Mouse (Mus musculus) G1E (cell line): ENCODE results near the gene Ctsk. TPM values are rescaled to one million over a fixed set of nuclear protein-coding genes. Genes with fewer than 3 reads are reported as not detected.

Source experiments
- ATAC-seq: 2 replicates; pipeline ENCODE4 v1.8.0; 2016; ENCODE audit warnings: mild to moderate bottlenecking; ENCODE audit not compliant: insufficient number of reproducible peaks, poor library complexity, low FRiP score, severe bottlenecking; ENCODE audit errors: extremely low read depth
- DNase-seq: peaks from one replicate; pipeline ENCODE4 v3.0.0; 2012; ENCODE audit warnings: low spot score
- H3K27me3 ChIP-seq: 2 replicates; pipeline ENCODE4 v1.6.1; 2012; ENCODE audit warnings: mild to moderate bottlenecking, low read length, inconsistent platforms; ENCODE audit not compliant: insufficient read depth
- H3K36me3 ChIP-seq: replicated peaks from 2 replicates; pipeline ENCODE3; 2012; ENCODE audit warnings: mild to moderate bottlenecking, inconsistent platforms
- H3K4me1 ChIP-seq: 2 replicates; pipeline ENCODE4 v1.6.1; 2012; ENCODE audit warnings: low read depth, low read length, inconsistent platforms, mixed read lengths; ENCODE audit not compliant: insufficient read depth
- H3K4me3 ChIP-seq: 2 replicates; pipeline ENCODE4 v1.5.1; 2012; ENCODE audit warnings: low read depth, mild to moderate bottlenecking, inconsistent platforms, low read length, moderate library complexity, mixed read lengths
- H3K9me3 ChIP-seq: replicated peaks from 2 replicates; pipeline ENCODE4 v1.6.1; 2012; ENCODE audit warnings: inconsistent platforms
- CTCF ChIP-seq: IDR thresholded peaks from 2 replicates; pipeline ENCODE4 v1.5.1; 2012; ENCODE audit warnings: low read depth, low read length, inconsistent platforms, mixed read lengths
- GATA1 ChIP-seq: IDR thresholded peaks from 2 replicates; pipeline ENCODE4 v1.6.1; 2012; ENCODE audit warnings: borderline replicate concordance, low read length, inconsistent platforms, mixed read lengths
- GATA2 ChIP-seq: IDR thresholded peaks from 2 replicates; pipeline ENCODE4 v1.6.1; 2012; ENCODE audit warnings: low read depth, low read length, inconsistent platforms, borderline replicate concordance
- POLR2AphosphoS5 ChIP-seq: IDR thresholded peaks from 2 replicates; pipeline ENCODE4 v1.6.1; 2012; ENCODE audit warnings: low read depth, low read length, inconsistent platforms; ENCODE audit not compliant: insufficient replicate concordance
- TAL1 ChIP-seq: conservative IDR thresholded peaks from 2 replicates; pipeline ENCODE4 v1.6.1; 2012; ENCODE audit warnings: low read depth, low read length, inconsistent platforms, mixed read lengths
- polyA plus RNA-seq: library from polyadenylated mRNA; stranded (reverse); fragments of >175 nt; gene quantifications from 2 replicates; pipeline ENCODE4 v1.2.3, GENCODE M21; 2012
- total RNA-seq, 2 experiments: library from RNA; stranded (forward) in 1 of 2; stranded (reverse) in 1 of 2; fragments of 200-1000 nt in 1 of 2; fragments of >200 nt in 1 of 2; fragmentation: Nextera tagmentation in 1 of 2; gene quantifications; 2 replicates each; pipeline ENCODE4 v1.2.3; 2014 to 2017

Gene Ctsk
- total and polyA plus RNA-seq, 3 experiments = 0.16 TPM; not detected in 2

DNA sequence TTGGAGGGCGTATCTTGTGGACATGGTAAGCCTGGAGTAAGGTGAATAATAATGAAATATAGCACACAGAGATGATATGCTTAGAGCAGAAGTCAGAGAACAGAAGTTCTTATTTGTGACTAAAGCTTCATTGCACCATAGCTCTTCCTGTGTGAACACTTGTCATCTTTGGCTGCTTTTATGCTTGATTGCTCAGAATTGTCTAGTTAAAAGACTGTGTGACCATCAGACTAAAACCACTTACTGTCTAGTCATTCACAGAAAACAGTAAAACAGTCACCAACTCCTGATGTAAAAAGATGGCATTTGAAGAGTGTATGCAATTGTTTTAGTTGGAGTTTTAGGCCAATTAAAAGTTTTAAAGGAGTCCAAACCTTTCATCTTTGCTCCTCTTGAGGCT is 20.1 kb upstream of the Ctsk start:
- no peaks in the 10 kb centered on the region for H3K9me3 ChIP-seq
- no peaks in the 10 kb centered on the region for H3K27me3 ChIP-seq
- H3K36me3 ChIP-seq = peaks cover 91% of the 10 kb centered on the region
- H3K4me1 ChIP-seq = no peaks in the 10 kb centered on the region
- DNase-seq = no peak
- no peak for ATAC-seq
- no peak overlapping the region for H3K4me3 ChIP-seq
- TF ChIP-seq POLR2AphosphoS5 (no peak), CTCF (no peak), GATA2 (no peak), GATA1 (no peak), TAL1 (no peak)

DNA sequence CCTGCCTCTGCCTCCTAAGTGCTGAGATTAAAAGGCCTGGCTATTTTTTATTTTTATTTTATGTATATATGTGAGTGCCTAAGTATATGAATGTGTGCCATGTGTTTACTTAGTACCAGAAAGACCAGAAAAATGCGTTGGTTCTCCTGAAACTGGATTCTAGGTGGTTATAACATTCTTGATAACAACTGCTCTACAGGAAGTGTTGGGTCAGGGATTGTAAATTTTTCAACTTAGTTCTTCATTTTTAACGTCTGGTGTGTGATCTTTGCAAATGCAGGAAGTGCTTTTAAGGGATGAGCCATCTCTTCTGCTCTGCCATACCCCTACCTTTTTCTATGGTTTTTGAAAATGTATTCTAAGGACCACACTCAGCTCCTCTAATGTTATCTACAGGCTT is 12.6 kb upstream of the Ctsk start:
- H3K9me3 ChIP-seq = no peaks in the 10 kb centered on the region
- H3K27me3 ChIP-seq = no peaks in the 10 kb centered on the region
- DNase-seq = no peak
- no peak for TF ChIP-seq GATA2
- TF ChIP-seq TAL1 = no peak
- no peak for TF ChIP-seq GATA1
- no peak for TF ChIP-seq CTCF
- TF ChIP-seq POLR2AphosphoS5 = no peak
- no peaks in the 10 kb centered on the region for H3K4me1 ChIP-seq
- H3K4me3 ChIP-seq = no peak overlapping the region
- ATAC-seq = no peak
- H3K36me3 ChIP-seq = peaks cover 87% of the 10 kb centered on the region

DNA sequence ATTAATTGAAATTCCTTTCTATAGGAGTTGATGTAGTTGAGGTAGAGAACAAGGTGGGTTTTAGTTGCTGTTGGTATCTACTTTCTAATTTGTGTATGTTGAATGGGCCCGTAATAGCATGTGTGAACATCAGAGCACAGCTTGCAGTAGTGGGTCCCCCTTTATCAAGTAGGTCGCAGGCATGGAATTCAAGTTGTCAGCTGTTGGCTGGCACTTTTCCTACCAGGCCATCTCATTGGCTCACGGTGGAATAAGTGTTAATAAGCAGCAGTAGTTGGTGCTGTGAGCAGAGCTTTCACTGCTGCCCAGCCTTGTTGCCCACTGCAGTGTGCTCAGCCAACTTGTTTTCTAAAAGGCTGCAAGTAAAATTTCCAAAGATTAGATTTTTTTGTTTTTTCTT is 10.4 kb upstream of the Ctsk start:
- H3K4me3 ChIP-seq = no peak overlapping the region
- no peak for TF ChIP-seq GATA2
- TF ChIP-seq CTCF = no peak
- no peak for TF ChIP-seq GATA1
- no peak for TF ChIP-seq POLR2AphosphoS5
- no peak for TF ChIP-seq TAL1
- H3K27me3 ChIP-seq = no peaks in the 10 kb centered on the region
- H3K9me3 ChIP-seq = no peaks in the 10 kb centered on the region
- peaks cover 89% of the 10 kb centered on the region for H3K36me3 ChIP-seq
- DNase-seq = no peak
- ATAC-seq = no peak
- no peaks in the 10 kb centered on the region for H3K4me1 ChIP-seq

DNA sequence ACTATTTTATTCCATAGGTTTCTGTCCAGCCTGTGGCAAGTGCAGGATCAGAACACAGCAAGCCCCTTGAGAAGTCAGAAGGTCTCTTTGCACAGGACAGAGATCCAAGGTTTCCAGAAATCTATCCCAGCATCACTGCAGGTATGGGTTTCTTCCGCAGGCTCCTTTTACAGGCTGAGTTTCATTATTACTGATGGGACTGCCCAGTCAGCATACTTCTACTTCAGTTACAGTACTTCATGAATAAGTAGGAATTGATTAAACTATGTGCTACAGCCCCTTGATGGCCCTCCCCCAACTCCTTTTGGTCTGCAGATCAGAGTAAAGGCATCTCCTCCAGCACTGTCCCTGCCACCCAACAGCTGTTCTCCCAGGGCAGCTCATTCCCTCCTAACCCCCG is 8.8 kb upstream of the Ctsk start:
- Histone ChIP-seq H3K4me3 (no peak overlapping the region), H3K27me3 (no peaks in the 10 kb centered on the region), H3K36me3 (peaks cover 90% of the 10 kb centered on the region), H3K9me3 (no peaks in the 10 kb centered on the region), H3K4me1 (peaks cover 3% of the 10 kb centered on the region; the same call in 1 of the 2 replicates)
- no peak for ATAC-seq
- TF ChIP-seq POLR2AphosphoS5 (no peak), CTCF (no peak), GATA2 (no peak), TAL1 (no peak), GATA1 (no peak)
- no peak for DNase-seq

DNA sequence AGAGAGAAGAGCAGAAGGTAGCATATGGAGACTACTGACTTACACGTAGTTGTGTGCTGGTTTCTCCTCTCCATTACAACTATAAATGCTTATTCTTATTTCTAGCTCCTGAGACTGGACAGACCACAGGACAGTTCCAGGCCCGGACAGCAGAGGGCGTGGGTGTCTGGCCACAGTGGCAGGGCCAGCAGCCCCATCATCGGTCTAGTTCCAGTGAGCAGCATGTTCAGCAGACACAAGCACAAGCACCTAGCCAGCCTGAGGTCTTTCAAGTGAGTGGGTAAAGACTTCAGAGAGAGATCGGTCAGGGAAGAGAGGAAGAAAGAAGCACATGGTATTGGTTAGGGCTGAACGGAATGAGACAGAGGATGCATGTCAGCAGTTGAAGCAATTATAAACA is 4.7 kb upstream of the Ctsk start:
- H3K4me3 ChIP-seq = no peak overlapping the region
- H3K36me3 ChIP-seq = peaks cover 77% of the 10 kb centered on the region
- H3K9me3 ChIP-seq = no peaks in the 10 kb centered on the region
- peaks cover 3% of the 10 kb centered on the region; the same call in 1 of the 2 replicates for H3K4me1 ChIP-seq
- DNase-seq (peak; percentile 24), ATAC-seq (no peak)
- H3K27me3 ChIP-seq = no peaks in the 10 kb centered on the region
- TF ChIP-seq CTCF (peak; percentile 77), GATA1 (no peak)

DNA sequence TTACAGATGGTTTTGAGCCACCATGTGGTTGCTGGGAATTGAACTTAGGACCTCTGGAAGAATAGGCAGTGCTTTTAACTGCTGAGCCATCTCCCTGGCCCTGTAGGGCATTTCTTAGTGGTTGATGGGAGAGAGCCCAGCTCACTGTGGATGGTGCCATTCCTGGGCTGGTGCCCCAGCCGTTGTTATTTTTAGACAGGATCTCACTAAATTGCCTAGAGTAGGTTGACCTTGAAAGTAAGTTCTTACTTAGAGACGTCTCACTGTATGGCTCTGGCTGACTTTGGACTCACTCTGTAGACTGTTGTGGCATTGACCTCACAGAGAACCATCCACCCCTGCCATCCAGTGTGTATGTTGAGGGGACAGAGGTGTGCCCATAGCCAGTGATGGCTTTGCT is 827 bp upstream of the Ctsk start:
- Histone ChIP-seq H3K9me3 (no peaks in the 10 kb centered on the region), H3K36me3 (peaks cover 42% of the 10 kb centered on the region), H3K4me1 (peaks cover 3% of the 10 kb centered on the region; the same call in 1 of the 2 replicates), H3K27me3 (0 out of 2 replicates have a peak, but pooled peaks cover 4% of the 10 kb centered on the region), H3K4me3 (no peak overlapping the region)
- TF ChIP-seq CTCF (no peak), GATA1 (no peak)
- DNase-seq = no peak
- ATAC-seq = no peak
